ENCODE assay signal across 22 mouse cellular contexts in the genomic region with DNA sequence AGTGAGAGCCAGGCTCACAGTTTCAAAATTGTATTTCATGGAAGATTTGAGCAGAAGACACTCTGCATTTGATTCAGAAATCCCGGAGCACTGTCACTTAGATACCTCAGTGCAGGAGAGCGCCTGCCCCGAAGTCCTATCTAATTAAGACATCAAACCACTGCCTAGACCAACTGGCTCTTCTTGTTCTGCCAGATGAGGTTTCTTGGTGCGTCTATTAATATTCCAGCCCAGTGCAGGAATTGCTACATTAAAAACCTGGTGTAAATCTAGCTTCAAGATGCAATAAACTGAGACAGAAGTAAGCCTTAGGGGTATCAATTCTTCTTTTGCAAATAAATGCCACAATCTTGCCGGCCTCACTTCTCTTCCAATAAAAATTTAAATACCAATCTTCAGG.
A peak's percentile ranks its signal among the peaks of the same experiment; 100 is the strongest.
DNase-seq lines count a peak whose midpoint lies in the region; ATAC-seq and TF ChIP-seq lines count a peak whose summit lies in the region.
"Had no signal": no experiment of that assay in that cellular context is flagged by ENCODE, and none has a peak within 500 bp of the region (broad histone marks: within the 10 kb centered on the region; RNA-seq: fewer than 3 reads in every experiment).

No protein-coding gene starts in this region.

- no peaks in the 10 kb centered on the region for H3K27me3 ChIP-seq in limb, embryonic 12.5 days
- no peaks in the 10 kb centered on the region for H3K27me3 ChIP-seq in limb, embryonic 10.5 days (ENCODE audit: low read depth, poor library complexity, severe bottlenecking)
- no peaks in the 10 kb centered on the region for H3K27me3 ChIP-seq in embryonic facial prominence, embryonic 13.5 days
- H3K27me3 ChIP-seq in midbrain, embryonic 15.5 days (replicated peaks), result no peaks in the 10 kb centered on the region
- H3K27me3 ChIP-seq: CH12.LX; heart, embryonic 13.5 days had no signal

- DNase-seq in gastrocnemius, adult 2 months, result peak; percentile 26
- no peak for DNase-seq in gastrocnemius, postnatal 4 days (ENCODE audit: low spot score in 2 of 2)
- DNase-seq in limb, embryonic 10.5 days (ENCODE audit: low spot score), result no peak
- DNase-seq in lung, postnatal 4 days, result no peak
- DNase-seq: adrenal gland, postnatal 14 days; cerebellum, adult 9-11 months; embryo, embryonic 11 days; gastrocnemius, postnatal 36 days; heart, postnatal 4 days; kidney, adult 9 months; layer of hippocampus, adult 9-11 months; right cerebral cortex, postnatal 25 days; thymus, adult 18-20 months had no signal

- ATAC-seq in limb, embryonic 12.5 days (ENCODE audit: insufficient number of reproducible peaks, insufficient read depth, low FRiP score, low TSS enrichment, low read depth), result no peak
- no peak for ATAC-seq in embryonic facial prominence, embryonic 13.5 days (ENCODE audit: insufficient number of reproducible peaks, insufficient read depth, low FRiP score, low TSS enrichment, low read depth)
- no peak; the same call in 1 of the 2 replicates for ATAC-seq in midbrain, embryonic 15.5 days (replicated peaks)
- ATAC-seq in cerebellum, adult (ENCODE audit: insufficient number of reproducible peaks, low FRiP score, low TSS enrichment), result no peak
- ATAC-seq: lung, postnatal 0 days had no signal

- no peak overlapping the region for H3K4me2 ChIP-seq in limb, embryonic 12.5 days
- no peak overlapping the region for H3K4me2 ChIP-seq in embryonic facial prominence, embryonic 13.5 days
- H3K4me2 ChIP-seq in midbrain, embryonic 15.5 days, result no peak overlapping the region
- H3K4me2 ChIP-seq: heart, embryonic 13.5 days had no signal

- H3K4me3 ChIP-seq in gastrocnemius, adult 2 months, result no peak overlapping the region
- H3K4me3 ChIP-seq in limb, embryonic 12.5 days (replicated peaks), result no peak overlapping the region
- no peak overlapping the region for H3K4me3 ChIP-seq in limb, embryonic 10.5 days
- no peak overlapping the region for H3K4me3 ChIP-seq in embryonic facial prominence, embryonic 13.5 days
- H3K4me3 ChIP-seq in midbrain, embryonic 15.5 days, result no peak overlapping the region
- H3K4me3 ChIP-seq: heart, embryonic 13.5 days; megakaryocyte, embryonic 14.5 days had no signal

- H3K9me3 ChIP-seq in limb, embryonic 12.5 days, result 0 out of 2 replicates have a peak, but pooled peaks cover 6% of the 10 kb centered on the region
- no peaks in the 10 kb centered on the region for H3K9me3 ChIP-seq in limb, embryonic 10.5 days (replicated peaks)
- peaks cover 4% of the 10 kb centered on the region; the same call in 1 of the 2 replicates for H3K9me3 ChIP-seq in embryonic facial prominence, embryonic 13.5 days
- no peaks in the 10 kb centered on the region for H3K9me3 ChIP-seq in midbrain, embryonic 15.5 days
- H3K9me3 ChIP-seq: heart, embryonic 13.5 days had no signal

- H3K36me3 ChIP-seq in limb, embryonic 12.5 days, result peaks cover 77% of the 10 kb centered on the region
- peaks cover 61% of the 10 kb centered on the region for H3K36me3 ChIP-seq in limb, embryonic 10.5 days
- peaks cover 70% of the 10 kb centered on the region for H3K36me3 ChIP-seq in embryonic facial prominence, embryonic 13.5 days
- no peaks in the 10 kb centered on the region for H3K36me3 ChIP-seq in midbrain, embryonic 15.5 days (replicated peaks)

- no peak overlapping the region for H3K27ac ChIP-seq in gastrocnemius, adult 2 months
- H3K27ac ChIP-seq in limb, embryonic 12.5 days, result peak overlapping the region; percentile 76
- no peak overlapping the region for H3K27ac ChIP-seq in limb, embryonic 10.5 days
- peak overlapping the region; percentile 78 for H3K27ac ChIP-seq in embryonic facial prominence, embryonic 13.5 days
- 0 out of 2 replicates have a peak overlapping the region, but pooled peaks have one; percentile 31 for H3K27ac ChIP-seq in midbrain, embryonic 15.5 days
- H3K27ac ChIP-seq: heart, embryonic 13.5 days; liver, embryonic 14.5 days had no signal

- intact Hi-C loops in gastrocnemius, adult 2 months (cut with DNase I), result no loop called here

- no peak for TF ChIP-seq CTCF in gastrocnemius, adult 2 months (IDR thresholded peaks at IDR 0.05)

- H3K4me1 ChIP-seq in limb, embryonic 12.5 days (replicated peaks), result peaks cover 17% of the 10 kb centered on the region
- H3K4me1 ChIP-seq in limb, embryonic 10.5 days, result peaks cover 13% of the 10 kb centered on the region
- peaks cover 24% of the 10 kb centered on the region for H3K4me1 ChIP-seq in embryonic facial prominence, embryonic 13.5 days
- H3K4me1 ChIP-seq in midbrain, embryonic 15.5 days, result peaks cover 13% of the 10 kb centered on the region
- H3K4me1 ChIP-seq: megakaryocyte, embryonic 14.5 days had no signal

- 59% methylated on average over 5 of the region's 5 CpGs for WGBS in limb, embryonic 12.5 days
- WGBS in limb, embryonic 10.5 days, result 86% methylated on average over 5 of the region's 5 CpGs
- WGBS in embryonic facial prominence, embryonic 13.5 days, result 41% methylated on average over 5 of the region's 5 CpGs
- WGBS in midbrain, embryonic 15.5 days, result 39% methylated on average over 5 of the region's 5 CpGs

- H3K9ac ChIP-seq in limb, embryonic 12.5 days (replicated peaks), result no peak overlapping the region
- H3K9ac ChIP-seq in embryonic facial prominence, embryonic 13.5 days, result no peak overlapping the region
- no peak overlapping the region for H3K9ac ChIP-seq in midbrain, embryonic 15.5 days
- H3K9ac ChIP-seq: heart, embryonic 13.5 days; liver, embryonic 14.5 days had no signal

Comparison
In these comparisons a context has a peak if more than half of its experiments do, and no peak if none do; other contexts are left out.
1. H3K27ac ChIP-seq: peak in limb, embryonic 12.5 days (single experiment), embryonic facial prominence, embryonic 13.5 days (single experiment) and midbrain, embryonic 15.5 days (single experiment); none in gastrocnemius, adult 2 months (single experiment) and limb, embryonic 10.5 days (single experiment).